Mouse (Mus musculus) CH12.LX (cell line): Measurements from ENCODE around the gene Nacc2.

Experiments
- CTCF ChIP-seq, 2 experiments: IDR thresholded peaks in 1 of 2; conservative IDR thresholded peaks in 1 of 2; 2 replicates each; pipeline ENCODE4 v1.5.1; 2011 to 2012; ENCODE audit warnings: low read depth in 2 of 2, low read length in 2 of 2, improper control_type of control experiment in 1 of 2, inconsistent platforms in 1 of 2, mild to moderate bottlenecking in 1 of 2, moderate library complexity in 1 of 2
- ELF1 ChIP-seq: IDR thresholded peaks from 2 replicates; pipeline ENCODE4 v1.6.1; 2014; ENCODE audit warnings: low read depth, mild to moderate bottlenecking, inconsistent platforms, low read length, improper control_type of control experiment
- EP300 ChIP-seq: IDR thresholded peaks from 2 replicates; pipeline ENCODE4 v1.6.1; 2011; ENCODE audit warnings: low read length, improper control_type of control experiment
- HCFC1 ChIP-seq: IDR thresholded peaks from 2 replicates; pipeline ENCODE4 v1.6.1; 2012; ENCODE audit warnings: low read depth, mild to moderate bottlenecking, inconsistent platforms, low read length, improper control_type of control experiment
- MEF2A ChIP-seq: IDR thresholded peaks from 2 replicates; pipeline ENCODE4 v1.6.1; 2014; ENCODE audit warnings: low read depth, mild to moderate bottlenecking, inconsistent platforms, low read length, improper control_type of control experiment, borderline replicate concordance
- POLR2A ChIP-seq: IDR thresholded peaks from 2 replicates; pipeline ENCODE4 v1.6.1; 2011; ENCODE audit warnings: low read depth, mild to moderate bottlenecking, improper control_type of control experiment, low read length
- RCOR1 ChIP-seq: conservative IDR thresholded peaks from 2 replicates; pipeline ENCODE4 v1.6.1; 2012; ENCODE audit warnings: low read depth, mild to moderate bottlenecking, inconsistent platforms, low read length, improper control_type of control experiment
- TCF12 ChIP-seq: IDR thresholded peaks from 2 replicates; pipeline ENCODE4 v1.6.1; 2014; ENCODE audit warnings: low read depth, mild to moderate bottlenecking, inconsistent platforms, low read length, improper control_type of control experiment
- USF1 ChIP-seq: IDR thresholded peaks from 2 replicates; pipeline ENCODE4 v1.6.1; 2014; ENCODE audit warnings: low read depth, mild to moderate bottlenecking, inconsistent platforms, low read length, improper control_type of control experiment
- ZMIZ1 ChIP-seq: IDR thresholded peaks from 2 replicates; pipeline ENCODE4 v1.6.1; 2012; ENCODE audit warnings: low read depth, mild to moderate bottlenecking, inconsistent platforms, low read length, improper control_type of control experiment

GRCm38 (mm10) chr2:26055747-26056102, 67.3 kb downstream of the Nacc2 start:
- TF ChIP-seq POLR2A (no peak), HCFC1 (no peak), CTCF (conservative IDR thresholded peaks at IDR 0.05 in 1 of 2, IDR thresholded peaks at IDR 0.05 in 1 of 2; ENCODE audit: low read depth in 2 of 2, low read length in 2 of 2) (no peak), ELF1 (no peak), MEF2A (no peak), EP300 (no peak), USF1 (no peak), TCF12 (no peak), RCOR1 (no peak), ZMIZ1 (no peak)
